Mouse (Mus musculus) thymus, adult 18-20 months (tissue): ENCODE results near the gene Snai1.
A peak's percentile ranks its signal among the peaks of the same experiment; 100 is the strongest.

Experiments used
- DNase-seq, 2 experiments: peaks; one replicate each; pipeline ENCODE4 v3.0.0; 2022; ENCODE audit warnings: mixed read lengths in 2 of 2

The Snai1 gene

GRCm38 (mm10) chr2:167585273-167585672 is 47.3 kb downstream of the Snai1 start:
- no peak for DNase-seq

GRCm38 (mm10) chr2:167586041-167586440 is 48.0 kb downstream of the Snai1 start:
- no peak for DNase-seq

- DNase-seq = no peak
Measured at GRCm38 (mm10) chr2:167586976-167587375, 49.0 kb downstream of the Snai1 start.

DNA sequence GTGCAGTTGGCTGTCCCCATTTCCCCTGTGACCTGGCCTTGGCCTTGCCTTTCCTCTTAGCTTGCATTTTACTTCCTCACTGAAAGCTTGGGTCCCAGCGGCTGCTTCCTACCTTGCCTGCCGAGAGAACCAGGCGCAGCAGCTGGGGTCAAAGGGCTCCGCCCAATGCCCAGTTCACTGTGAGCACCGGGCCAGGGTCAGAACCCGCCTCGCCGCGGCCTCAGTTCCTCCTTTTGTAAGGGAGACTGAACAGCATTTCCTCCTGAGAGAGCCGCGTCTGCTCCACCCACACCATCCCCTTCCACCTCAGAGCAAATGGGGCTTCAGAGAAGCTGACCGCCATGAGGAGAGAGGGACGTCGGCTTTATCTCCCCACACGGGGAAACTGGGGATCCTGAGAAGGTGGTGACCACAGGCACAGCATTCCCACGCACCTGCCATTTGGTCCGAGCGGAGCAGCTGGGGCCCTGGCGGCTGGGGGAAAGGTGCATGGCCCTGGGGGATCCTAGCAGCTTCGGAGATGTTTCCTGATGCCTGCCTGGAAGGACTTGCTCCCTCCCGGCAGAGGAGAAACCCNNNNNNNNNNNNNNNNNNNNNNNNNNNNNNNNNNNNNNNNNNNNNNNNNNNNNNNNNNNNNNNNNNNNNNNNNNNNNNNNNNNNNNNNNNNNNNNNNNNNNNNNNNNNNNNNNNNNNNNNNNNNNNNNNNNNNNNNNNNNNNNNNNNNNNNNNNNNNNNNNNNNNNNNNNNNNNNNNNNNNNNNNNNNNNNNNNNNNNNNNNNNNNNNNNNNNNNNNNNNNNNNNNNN is 51.0 kb downstream of the Snai1 start:
- DNase-seq = peak; percentile 46 to 61
